Mouse (Mus musculus): ENCODE data around the gene Zswim3. TPM values are rescaled to one million over a fixed set of nuclear protein-coding genes. Genes with fewer than 3 reads are reported as not detected.
A peak's percentile ranks its signal among the peaks of the same experiment; 100 is the strongest.
"Not testable (repeated sequence)": the region's sequence is repeated elsewhere in the genome, so short reads cannot be mapped to it uniquely, and the experiment has no call there.

Gene Zswim3
- polyA plus RNA-seq, 1 experiment from 2014 or later: 13.3 TPM

GRCm38 (mm10) chr2:164794293-164794692 is 10.6 kb upstream of the Zswim3 start:
- Histone ChIP-seq H3K4me2 (replicated peaks; ENCODE audit: low read depth, low read length) (no peak overlapping the region), H3K4me3 (ENCODE audit: low read depth, low read length) (no peak overlapping the region), H3K9ac (ENCODE audit: low read depth, low read length) (no peak overlapping the region), H3K36me3 (ENCODE audit: control insufficient read depth, insufficient read depth, low read length) (peaks cover 2% of the 10 kb centered on the region; the same call in 1 of the 2 replicates), H3K9me3 (ENCODE audit: control insufficient read depth, low read length) (no peaks in the 10 kb centered on the region), H3K27me3 (ENCODE audit: control insufficient read depth, insufficient read depth, low read length) (no peaks in the 10 kb centered on the region), H3K4me1 (replicated peaks; ENCODE audit: control insufficient read depth, insufficient read depth, low read length) (no peaks in the 10 kb centered on the region), H3K27ac (ENCODE audit: low read depth, low read length) (no peak overlapping the region)
- 40% methylated on average over 5 of the region's 5 CpGs for WGBS
- DNase-seq (ENCODE audit: low spot score) (peak; percentile 86), ATAC-seq (ENCODE audit: low FRiP score) (peak; percentile 53; the same call in 1 of the 2 replicates)

- H3K36me3 ChIP-seq (ENCODE audit: control insufficient read depth, insufficient read depth, low read length): peaks cover 6% of the 10 kb centered on the region; the same call in 1 of the 2 replicates
- DNase-seq (ENCODE audit: low spot score) (no peak), ATAC-seq (ENCODE audit: low FRiP score) (no peak)
- H3K27me3 ChIP-seq (ENCODE audit: control insufficient read depth, insufficient read depth, low read length): no peaks in the 10 kb centered on the region
- no peaks in the 10 kb centered on the region for H3K9me3 ChIP-seq (ENCODE audit: control insufficient read depth, low read length)
- H3K4me1 ChIP-seq (replicated peaks; ENCODE audit: control insufficient read depth, insufficient read depth, low read length): no peaks in the 10 kb centered on the region
- no peak overlapping the region for H3K9ac ChIP-seq (ENCODE audit: low read depth, low read length)
- WGBS: 90% methylated on average over 4 of the region's 4 CpGs
- H3K4me3 ChIP-seq (ENCODE audit: low read depth, low read length): no peak overlapping the region
- H3K4me2 ChIP-seq (replicated peaks; ENCODE audit: low read depth, low read length): no peak overlapping the region
- no peak overlapping the region for H3K27ac ChIP-seq (ENCODE audit: low read depth, low read length)
These were observed 9.0 kb upstream of the Zswim3 start for GRCm38 (mm10) chr2:164795868-164796267.

- not testable (repeated sequence) for H3K4me3 ChIP-seq (ENCODE audit: low read depth, low read length); H3K9ac ChIP-seq (ENCODE audit: low read depth, low read length); H3K4me1 ChIP-seq (replicated peaks; ENCODE audit: control insufficient read depth, insufficient read depth, low read length); H3K27ac ChIP-seq (ENCODE audit: low read depth, low read length); H3K36me3 ChIP-seq (ENCODE audit: control insufficient read depth, insufficient read depth, low read length); H3K4me2 ChIP-seq (replicated peaks; ENCODE audit: low read depth, low read length); H3K9me3 ChIP-seq (ENCODE audit: control insufficient read depth, low read length); DNase-seq (ENCODE audit: low spot score); H3K27me3 ChIP-seq (ENCODE audit: control insufficient read depth, insufficient read depth, low read length); ATAC-seq (ENCODE audit: low FRiP score)
- WGBS: 88% methylated on average over 6 of the region's 6 CpGs
These were observed 6.3 kb upstream of the Zswim3 start for GRCm38 (mm10) chr2:164798554-164798953.

- H3K27ac ChIP-seq (ENCODE audit: low read depth, low read length): no peak overlapping the region
These were observed 4.5 kb upstream of the Zswim3 start for GRCm38 (mm10) chr2:164800252-164801004.

DNA sequence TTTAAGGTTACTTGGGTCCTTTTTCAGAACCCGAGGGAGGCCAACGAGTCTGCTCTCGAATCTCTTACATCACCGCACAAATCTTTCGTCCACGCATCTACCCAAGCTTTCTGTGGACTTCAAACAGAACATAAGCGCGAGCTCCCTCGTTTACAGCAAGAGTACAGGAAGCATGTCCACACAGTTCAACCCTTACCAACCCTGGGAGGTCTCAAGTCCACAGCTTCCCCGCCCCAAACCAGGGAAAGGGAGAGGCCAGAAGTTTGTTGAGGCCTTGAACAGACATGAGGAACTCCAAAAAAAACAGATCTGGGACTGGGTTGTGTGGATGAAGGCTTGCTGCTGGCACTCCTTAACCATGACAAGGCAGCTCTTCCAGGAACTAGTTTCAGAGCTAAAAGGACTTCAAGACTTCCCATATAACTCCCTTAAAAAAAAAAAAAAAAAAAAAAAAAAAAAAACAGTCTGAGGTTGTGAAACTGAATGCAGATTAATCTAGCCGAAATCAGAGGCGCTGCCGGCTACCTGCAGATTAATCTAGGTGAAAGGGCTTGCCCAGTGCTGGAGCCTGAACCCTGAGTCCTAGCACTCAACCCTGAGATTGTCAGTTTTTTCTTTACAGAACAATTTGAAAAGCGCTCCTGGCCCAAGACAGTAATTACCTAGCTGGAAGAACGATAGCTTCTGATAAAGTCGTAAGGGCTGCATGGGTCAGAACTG is 1.5 kb upstream of the Zswim3 start:
- peaks cover 4% of the 10 kb centered on the region for H3K4me1 ChIP-seq (replicated peaks; ENCODE audit: control insufficient read depth, insufficient read depth, low read length)
- DNase-seq (ENCODE audit: low spot score) (no peak), ATAC-seq (ENCODE audit: low FRiP score) (no peak)
- peaks cover 3% of the 10 kb centered on the region; the same call in 1 of the 2 replicates for H3K36me3 ChIP-seq (ENCODE audit: control insufficient read depth, insufficient read depth, low read length)
- H3K27ac ChIP-seq (ENCODE audit: low read depth, low read length): no peak overlapping the region
- H3K4me3 ChIP-seq (ENCODE audit: low read depth, low read length): peak overlapping the region; percentile 83; the same call in 1 of the 2 replicates
- peak overlapping the region; percentile 51; the same call in 1 of the 2 replicates for H3K4me2 ChIP-seq (replicated peaks; ENCODE audit: low read depth, low read length)
- H3K27me3 ChIP-seq (ENCODE audit: control insufficient read depth, insufficient read depth, low read length): no peaks in the 10 kb centered on the region
- H3K9ac ChIP-seq (ENCODE audit: low read depth, low read length): peak overlapping the region; percentile 68; the same call in 1 of the 2 replicates
- WGBS: 92% methylated on average over 16 of the region's 16 CpGs
- no peaks in the 10 kb centered on the region for H3K9me3 ChIP-seq (ENCODE audit: control insufficient read depth, low read length)

More at GRCm38 (mm10) chr2:164800252-164801004, 4.5 kb upstream of the Zswim3 start:
- peaks cover 3% of the 10 kb centered on the region; the same call in 1 of the 2 replicates for H3K36me3 ChIP-seq (ENCODE audit: control insufficient read depth, insufficient read depth, low read length)
- no peaks in the 10 kb centered on the region for H3K27me3 ChIP-seq (ENCODE audit: control insufficient read depth, insufficient read depth, low read length)
- DNase-seq (ENCODE audit: low spot score) (no peak), ATAC-seq (ENCODE audit: low FRiP score) (no peak)
- H3K4me2 ChIP-seq (replicated peaks; ENCODE audit: low read depth, low read length): no peak overlapping the region
- H3K4me1 ChIP-seq (replicated peaks; ENCODE audit: control insufficient read depth, insufficient read depth, low read length): peaks cover 4% of the 10 kb centered on the region
- 93% methylated on average over 13 of the region's 13 CpGs for WGBS
- no peaks in the 10 kb centered on the region for H3K9me3 ChIP-seq (ENCODE audit: control insufficient read depth, low read length)
- no peak overlapping the region for H3K4me3 ChIP-seq (ENCODE audit: low read depth, low read length)
- no peak overlapping the region for H3K9ac ChIP-seq (ENCODE audit: low read depth, low read length)

- H3K4me2 ChIP-seq (replicated peaks; ENCODE audit: low read depth, low read length): peak overlapping the region; percentile 51
- ATAC-seq (ENCODE audit: low FRiP score): no peak
- H3K9ac ChIP-seq (ENCODE audit: low read depth, low read length): peak overlapping the region; percentile 68; the same call in 1 of the 2 replicates
- WGBS: 69% methylated on average over 1 of the region's 1 CpGs
- no peak for DNase-seq (ENCODE audit: low spot score)
- H3K36me3 ChIP-seq (ENCODE audit: control insufficient read depth, insufficient read depth, low read length): peaks cover 6% of the 10 kb centered on the region; the same call in 1 of the 2 replicates
- no peaks in the 10 kb centered on the region for H3K9me3 ChIP-seq (ENCODE audit: control insufficient read depth, low read length)
- no peak overlapping the region for H3K27ac ChIP-seq (ENCODE audit: low read depth, low read length)
- H3K4me3 ChIP-seq (ENCODE audit: low read depth, low read length): peak overlapping the region; percentile 83
- H3K27me3 ChIP-seq (ENCODE audit: control insufficient read depth, insufficient read depth, low read length): no peaks in the 10 kb centered on the region
- H3K4me1 ChIP-seq (replicated peaks; ENCODE audit: control insufficient read depth, insufficient read depth, low read length): peaks cover 4% of the 10 kb centered on the region
These were observed 981 bp upstream of the Zswim3 start for GRCm38 (mm10) chr2:164803921-164804313.

GRCm38 (mm10) chr2:164805332-164805718 is 427 bp downstream of the Zswim3 start:
- Histone ChIP-seq H3K9ac (ENCODE audit: low read depth, low read length) (peak overlapping the region; percentile 75), H3K9me3 (ENCODE audit: control insufficient read depth, low read length) (no peaks in the 10 kb centered on the region), H3K27ac (ENCODE audit: low read depth, low read length) (peak overlapping the region; percentile 77), H3K4me3 (ENCODE audit: low read depth, low read length) (peak overlapping the region; percentile 83), H3K27me3 (ENCODE audit: control insufficient read depth, insufficient read depth, low read length) (no peaks in the 10 kb centered on the region), H3K36me3 (ENCODE audit: control insufficient read depth, insufficient read depth, low read length) (peaks cover 3% of the 10 kb centered on the region; the same call in 1 of the 2 replicates), H3K4me2 (replicated peaks; ENCODE audit: low read depth, low read length) (peak overlapping the region; percentile 77), H3K4me1 (replicated peaks; ENCODE audit: control insufficient read depth, insufficient read depth, low read length) (peaks cover 4% of the 10 kb centered on the region)
- 2% methylated on average over 21 of the region's 21 CpGs for WGBS
- peak; percentile 72 for ATAC-seq (ENCODE audit: low FRiP score)
- DNase-seq (ENCODE audit: low spot score): no peak

DNA sequence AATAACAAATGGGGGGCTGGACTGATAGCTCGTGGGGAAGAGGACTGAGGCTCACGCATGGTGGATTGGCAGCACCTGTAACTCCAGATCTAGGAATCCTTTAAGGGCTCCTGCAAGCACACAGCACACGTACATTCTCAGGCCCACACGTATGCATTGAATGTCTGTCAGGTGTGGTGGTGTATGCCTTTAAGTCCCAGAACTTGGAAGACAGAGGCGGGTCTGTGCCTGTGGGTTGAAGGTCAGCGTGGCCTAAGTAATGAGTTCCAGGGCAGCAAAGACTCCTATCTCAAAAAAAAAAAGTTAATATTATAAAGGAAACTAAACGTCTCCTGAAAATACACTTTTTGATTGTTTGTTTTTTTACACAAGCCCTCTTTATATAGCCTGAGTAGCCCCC is 1.7 kb downstream of the Zswim3 start:
- H3K9ac ChIP-seq (ENCODE audit: low read depth, low read length): no peak overlapping the region
- ATAC-seq (ENCODE audit: low FRiP score) (no peak), DNase-seq (ENCODE audit: low spot score) (no peak)
- WGBS: 84% methylated on average over 7 of the region's 7 CpGs
- H3K9me3 ChIP-seq (ENCODE audit: control insufficient read depth, low read length): no peaks in the 10 kb centered on the region
- H3K4me2 ChIP-seq (replicated peaks; ENCODE audit: low read depth, low read length): no peak overlapping the region
- H3K4me1 ChIP-seq (replicated peaks; ENCODE audit: control insufficient read depth, insufficient read depth, low read length): peaks cover 4% of the 10 kb centered on the region
- H3K4me3 ChIP-seq (ENCODE audit: low read depth, low read length): no peak overlapping the region
- no peak overlapping the region for H3K27ac ChIP-seq (ENCODE audit: low read depth, low read length)
- H3K27me3 ChIP-seq (ENCODE audit: control insufficient read depth, insufficient read depth, low read length): no peaks in the 10 kb centered on the region
- H3K36me3 ChIP-seq (ENCODE audit: control insufficient read depth, insufficient read depth, low read length): peaks cover 3% of the 10 kb centered on the region; the same call in 1 of the 2 replicates
